Mouse (Mus musculus) splenic B cell, adult 2 months (primary cell): Measurements from ENCODE around the gene Ncor2.

ENCODE experiments used
- DNase-seq: peaks from one replicate; pipeline ENCODE4 v3.0.0-alpha.2; 2011; ENCODE audit warnings: low read depth, low spot score
- H3K27me3 ChIP-seq: 2 replicates; pipeline ENCODE4 v1.6.1; 2012; ENCODE audit warnings: mild to moderate bottlenecking, low read length, moderate library complexity, mixed read lengths; ENCODE audit not compliant: control insufficient read depth, poor library complexity, insufficient read depth, severe bottlenecking
- H3K36me3 ChIP-seq: 2 replicates; pipeline ENCODE4 v1.6.1; 2012; ENCODE audit warnings: mild to moderate bottlenecking, low read length, moderate library complexity, mixed read lengths; ENCODE audit not compliant: control insufficient read depth, poor library complexity, insufficient read depth, severe bottlenecking

The Ncor2 gene

GRCm38 (mm10) chr5:125002969-125003872, 175.8 kb downstream of the Ncor2 start, which contains the start of gene Rflna:
Rflna (plus strand) TSS chr5:125003221.
- Histone ChIP-seq H3K27me3 (no peaks in the 10 kb centered on the region), H3K36me3 (no peaks in the 10 kb centered on the region)
- no peak for DNase-seq

GRCm38 (mm10) chr5:125000756-125001250, 178.2 kb downstream of the Ncor2 start:
- Histone ChIP-seq H3K36me3 (no peaks in the 10 kb centered on the region), H3K27me3 (no peaks in the 10 kb centered on the region)
- no peak for DNase-seq

GRCm38 (mm10) chr5:124997913-124998312, 181.1 kb downstream of the Ncor2 start:
- Histone ChIP-seq H3K36me3 (no peaks in the 10 kb centered on the region), H3K27me3 (no peaks in the 10 kb centered on the region)
- DNase-seq = no peak

GRCm38 (mm10) chr5:124996816-124997215, 182.2 kb downstream of the Ncor2 start:
- Histone ChIP-seq H3K36me3 (no peaks in the 10 kb centered on the region), H3K27me3 (no peaks in the 10 kb centered on the region)
- DNase-seq = no peak

GRCm38 (mm10) chr5:124992891-124993290, 186.1 kb downstream of the Ncor2 start:
- no peak for DNase-seq
- no peaks in the 10 kb centered on the region for H3K36me3 ChIP-seq
- H3K27me3 ChIP-seq = no peaks in the 10 kb centered on the region

DNA sequence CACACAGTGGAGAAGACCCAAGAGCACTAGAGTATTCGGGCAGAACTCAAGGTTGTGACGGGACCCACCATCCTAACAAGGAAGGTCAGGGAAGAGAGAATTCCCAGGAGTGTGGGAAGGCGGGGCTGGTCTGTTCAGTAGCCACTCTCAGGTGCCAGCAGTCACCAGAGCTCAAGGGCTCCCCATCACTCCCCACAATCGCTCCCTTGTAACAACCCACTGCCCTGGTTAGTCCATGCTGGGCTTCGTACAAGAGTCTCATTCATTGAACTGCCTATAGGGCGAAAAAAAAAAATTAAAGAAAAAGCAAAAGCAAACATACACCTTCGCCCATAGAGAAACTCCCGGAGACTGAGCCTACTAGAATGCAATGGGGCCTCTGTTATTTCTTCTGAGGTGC, 186.7 kb downstream of the Ncor2 start:
- Histone ChIP-seq H3K36me3 (no peaks in the 10 kb centered on the region), H3K27me3 (no peaks in the 10 kb centered on the region)
- DNase-seq = no peak

DNA sequence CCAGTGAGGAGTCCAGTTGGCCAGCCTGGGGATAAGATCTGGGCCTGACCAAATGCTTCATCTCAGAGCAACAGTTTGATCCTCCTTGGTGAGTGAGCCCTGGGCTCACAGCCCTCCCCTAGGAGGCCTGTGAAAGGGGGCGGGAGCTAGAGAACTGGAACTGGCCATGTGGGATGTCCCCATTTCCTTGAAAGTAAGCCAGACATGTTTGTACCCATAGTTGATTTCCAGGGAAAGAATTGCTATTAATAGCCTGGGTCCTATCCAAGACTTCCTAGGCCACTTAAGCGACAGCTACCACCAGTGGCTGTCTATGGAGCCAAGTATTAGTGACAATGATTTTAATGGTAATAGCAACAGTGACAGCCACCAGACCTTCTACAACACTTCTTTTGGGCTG, 189.3 kb downstream of the Ncor2 start:
- no peak for DNase-seq
- no peaks in the 10 kb centered on the region for H3K36me3 ChIP-seq
- H3K27me3 ChIP-seq = no peaks in the 10 kb centered on the region

DNA sequence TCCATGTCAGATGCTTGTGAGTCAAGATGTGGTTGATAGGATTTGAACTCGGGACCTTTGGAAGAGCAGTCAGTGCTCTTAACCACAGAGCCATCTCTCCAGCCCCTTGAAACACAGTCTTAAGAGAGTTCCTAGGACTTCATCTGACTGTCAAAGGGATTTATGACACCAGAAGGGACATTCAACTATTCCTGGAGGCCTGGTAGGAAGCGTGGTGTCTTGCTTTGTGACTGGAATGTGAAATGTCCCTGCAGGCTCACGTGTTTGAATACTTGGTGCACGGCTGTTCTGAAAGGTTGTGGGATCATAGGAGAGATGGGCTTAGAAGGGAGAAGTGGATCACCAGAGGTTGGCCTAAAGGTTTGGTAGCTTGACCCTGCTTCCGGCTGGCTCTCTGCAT, 192.4 kb downstream of the Ncor2 start:
- no peak for DNase-seq
- no peaks in the 10 kb centered on the region for H3K27me3 ChIP-seq
- no peaks in the 10 kb centered on the region for H3K36me3 ChIP-seq

GRCm38 (mm10) chr5:124986222-124986621, 192.8 kb downstream of the Ncor2 start:
- DNase-seq = peak; percentile 45
- Histone ChIP-seq H3K36me3 (no peaks in the 10 kb centered on the region), H3K27me3 (no peaks in the 10 kb centered on the region)

- no peaks in the 10 kb centered on the region for H3K36me3 ChIP-seq
- no peaks in the 10 kb centered on the region for H3K27me3 ChIP-seq
- DNase-seq = no peak
Observed at GRCm38 (mm10) chr5:124969790-124970189, 209.2 kb downstream of the Ncor2 start.
